Mouse (Mus musculus) spleen, embryonic (tissue): ENCODE measurements around the gene Plekhj1.
"Not testable (repeated sequence)": the region's sequence is repeated elsewhere in the genome, so short reads cannot be mapped to it uniquely, and the experiment has no call there.

Source experiments
- CTCF ChIA-PET: fragments of 350-600 bp; sonication (Branson Sonifier 250); formaldehyde crosslinking; loops from one replicate; lab custom pipeline; 2022; lab: Charles Lee

Gene Plekhj1

DNA sequence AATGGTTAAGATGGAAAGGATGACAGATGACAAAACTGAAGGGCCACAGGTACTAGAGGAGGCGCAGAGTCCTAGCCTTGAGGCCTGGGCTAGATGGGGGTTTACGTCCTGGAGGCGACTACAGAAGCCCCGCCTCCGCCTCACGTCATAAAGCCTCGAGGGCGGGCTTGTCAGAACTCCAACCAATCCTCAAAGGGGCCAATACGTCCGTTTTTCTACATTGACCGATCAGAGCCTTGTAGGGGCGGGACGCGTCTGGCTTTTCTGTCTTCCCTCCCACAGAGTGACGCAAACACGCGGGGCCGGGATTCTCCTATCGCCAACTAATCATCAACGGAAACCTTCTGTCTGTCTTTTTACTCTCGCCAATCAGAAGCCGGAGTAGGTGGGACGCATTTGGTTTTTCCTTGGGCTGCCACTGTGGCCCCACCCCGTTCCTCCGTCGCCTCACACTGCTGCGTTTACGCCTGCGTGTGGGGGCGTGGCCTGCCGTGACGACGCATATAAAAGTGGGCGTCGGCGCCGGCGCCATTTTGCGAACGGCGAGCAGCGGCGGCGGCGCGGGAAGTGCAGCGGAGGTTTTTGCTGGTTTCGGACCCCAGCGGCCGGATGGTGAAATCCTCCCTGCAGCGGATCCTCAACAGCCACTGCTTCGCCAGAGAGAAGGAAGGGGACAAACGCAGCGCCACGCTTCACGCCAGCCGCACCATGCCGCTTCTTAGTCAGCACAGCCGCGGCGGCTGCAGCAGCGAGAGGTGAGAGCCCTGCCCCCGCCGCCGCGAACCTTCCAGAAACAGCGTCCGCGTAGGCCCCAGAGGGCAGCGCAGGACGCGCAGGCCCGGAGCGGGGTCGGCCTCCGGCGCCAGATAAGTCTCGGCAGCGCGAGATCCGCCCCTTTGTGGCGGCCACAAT lies 28.0 kb upstream of the Plekhj1 start, which contains the start of gene Oaz1:
Gene Oaz1 (plus strand): TSS at position 506 of the 912 bp plus-strand sequence.
- CTCF ChIA-PET = interaction anchor here (1.0 kb wide), 1 partner anchor 66 kb away, joined by 7 read pairs; no protein-coding TSS in a partner anchor

GRCm38 (mm10) chr10:80824827-80825226 lies 26.4 kb upstream of the Plekhj1 start:
- CTCF ChIA-PET = no interaction called here

- CTCF ChIA-PET = no interaction called here
Observed at GRCm38 (mm10) chr10:80823847-80824643, 25.6 kb upstream of the Plekhj1 start.

GRCm38 (mm10) chr10:80823316-80823715 lies 24.9 kb upstream of the Plekhj1 start:
- CTCF ChIA-PET = interaction anchor here (0.7 kb wide), 2 partner anchors 159 to 191 kb away, joined by 3 to 5 read pairs; no protein-coding TSS in a partner anchor

GRCm38 (mm10) chr10:80822528-80822927 lies 24.1 kb upstream of the Plekhj1 start:
- CTCF ChIA-PET = interaction anchor here (0.7 kb wide), 2 partner anchors 158 to 192 kb away, joined by 3 to 5 read pairs; no protein-coding TSS in a partner anchor

- CTCF ChIA-PET = interaction anchor here (1.1 kb wide), 1 partner anchor 53 kb away, joined by 3 read pairs; no protein-coding TSS in a partner anchor
Observed at GRCm38 (mm10) chr10:80821991-80822390, 23.6 kb upstream of the Plekhj1 start.

GRCm38 (mm10) chr10:80819406-80819805 lies 21.0 kb upstream of the Plekhj1 start:
- CTCF ChIA-PET = no interaction called here

- CTCF ChIA-PET = no interaction called here
Observed at GRCm38 (mm10) chr10:80818599-80819281, 20.3 kb upstream of the Plekhj1 start.

- CTCF ChIA-PET = not testable (repeated sequence)
Observed at GRCm38 (mm10) chr10:80817955-80818354, 19.5 kb upstream of the Plekhj1 start.

- CTCF ChIA-PET = interaction anchor here (0.6 kb wide), 1 partner anchor 250 kb away, joined by 4 read pairs; no protein-coding TSS in a partner anchor
Observed at GRCm38 (mm10) chr10:80817164-80817563, 18.7 kb upstream of the Plekhj1 start.

GRCm38 (mm10) chr10:80816303-80816702 lies 17.9 kb upstream of the Plekhj1 start:
- CTCF ChIA-PET = interaction anchor here (0.7 kb wide), 1 partner anchor 244 kb away, joined by 5 read pairs; no protein-coding TSS in a partner anchor

DNA sequence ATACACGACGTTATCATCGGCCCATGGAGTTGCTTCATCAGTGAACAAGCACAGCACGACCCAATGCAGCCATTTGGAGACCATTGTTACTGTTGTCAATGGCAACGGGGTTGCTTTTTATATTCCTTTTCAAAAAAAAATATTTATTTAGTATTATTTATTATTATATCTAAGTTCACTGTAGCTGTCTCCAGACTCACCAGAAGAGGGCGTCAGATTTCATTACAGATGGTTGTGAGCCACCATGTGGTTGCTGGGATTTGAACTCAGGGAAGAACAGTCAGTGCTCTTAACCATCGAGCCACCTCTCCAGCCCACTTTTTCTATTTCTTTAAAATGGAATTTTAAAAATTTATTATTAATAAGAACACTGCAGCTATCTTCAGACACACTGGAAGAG lies 16.4 kb upstream of the Plekhj1 start:
- CTCF ChIA-PET = interaction anchor here (0.6 kb wide), 2 partner anchors 47 to 1018 kb away, joined by 3 read pairs; no protein-coding TSS in a partner anchor

DNA sequence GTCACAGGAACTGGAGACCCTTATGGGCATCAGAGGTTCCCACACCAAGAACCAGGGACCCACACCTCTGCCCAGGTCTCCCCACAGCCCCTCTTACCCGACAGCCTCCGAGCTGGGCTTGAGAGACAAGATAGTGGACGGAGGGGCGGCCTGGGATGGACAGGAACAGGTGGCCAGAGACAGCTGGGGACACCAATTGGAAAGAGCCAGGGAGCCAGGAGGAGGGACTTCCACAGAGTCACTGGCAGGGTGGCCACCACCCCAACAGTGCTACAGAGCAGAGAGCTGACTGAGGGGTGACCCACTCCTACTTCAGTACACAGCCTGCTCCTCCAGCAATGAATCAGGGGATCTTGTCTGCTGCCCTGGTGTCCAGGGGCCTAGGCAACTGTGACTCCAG lies 14.9 kb upstream of the Plekhj1 start, which contains the start of gene Jsrp1:
Gene Jsrp1 (minus strand): TSS at position 133 of the 400 bp plus-strand sequence.
- CTCF ChIA-PET = interaction anchor here (0.6 kb wide), 1 partner anchor 475 kb away, joined by 3 read pairs; no protein-coding TSS in a partner anchor

DNA sequence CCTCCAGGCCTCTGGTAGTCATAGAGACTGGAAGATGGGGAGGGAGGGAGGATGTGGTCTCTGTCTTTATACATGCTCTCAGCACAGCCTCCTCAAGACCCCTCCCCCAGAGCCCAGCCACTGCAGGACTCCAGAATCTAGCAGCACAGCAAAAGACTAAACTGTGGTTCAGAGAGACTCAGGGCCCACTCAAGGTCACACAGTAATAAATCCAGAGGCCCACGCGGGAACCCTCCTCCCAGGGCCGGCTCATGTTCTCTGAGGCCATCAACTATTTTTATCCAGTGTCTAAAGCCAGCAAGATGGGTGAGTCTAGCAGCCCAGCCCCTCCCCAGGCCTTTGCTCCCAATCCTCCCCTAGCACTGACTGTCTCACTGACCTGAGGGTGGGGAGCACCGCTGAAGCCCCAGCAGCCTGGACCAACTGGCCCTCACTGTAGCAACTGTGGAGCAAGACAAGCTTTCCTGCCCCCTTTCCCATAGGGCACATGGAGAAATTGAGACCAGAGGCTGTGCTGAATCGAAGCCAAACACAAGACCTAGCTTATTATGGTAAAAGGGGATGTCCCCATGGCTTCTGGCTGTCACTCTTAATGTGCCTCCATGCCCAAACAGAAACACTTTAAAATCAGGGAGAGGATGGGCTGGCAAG lies 14.1 kb upstream of the Plekhj1 start:
- CTCF ChIA-PET = no interaction called here

DNA sequence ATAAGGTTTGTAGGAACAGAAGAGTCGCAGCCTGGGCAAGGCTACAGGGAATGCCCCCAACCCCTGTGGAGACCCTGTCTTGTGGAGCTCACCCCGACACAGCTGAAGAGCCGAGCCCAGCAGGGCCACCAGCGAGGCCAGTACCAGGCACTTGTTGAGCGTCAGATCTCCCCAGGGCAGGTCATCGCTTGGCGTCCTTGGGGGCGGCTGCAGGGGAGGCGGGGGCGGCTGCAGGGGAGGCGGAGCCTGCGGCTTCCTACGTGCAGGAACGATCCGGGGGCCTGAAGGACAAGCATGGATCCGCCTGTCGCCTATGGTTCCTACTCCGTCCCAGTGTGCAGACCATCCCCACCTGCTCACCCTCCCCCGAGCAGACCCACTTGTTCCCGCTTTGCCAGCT lies 11.7 kb upstream of the Plekhj1 start:
- CTCF ChIA-PET = interaction anchor here (0.6 kb wide), 1 partner anchor 358 kb away, joined by 3 read pairs; no protein-coding TSS in a partner anchor

- CTCF ChIA-PET = interaction anchor here (0.6 to 0.7 kb wide), 2 partner anchors 359 to 458 kb away, joined by 3 read pairs; no protein-coding TSS in a partner anchor
Observed at GRCm38 (mm10) chr10:80808985-80809632, 10.7 kb upstream of the Plekhj1 start.

DNA sequence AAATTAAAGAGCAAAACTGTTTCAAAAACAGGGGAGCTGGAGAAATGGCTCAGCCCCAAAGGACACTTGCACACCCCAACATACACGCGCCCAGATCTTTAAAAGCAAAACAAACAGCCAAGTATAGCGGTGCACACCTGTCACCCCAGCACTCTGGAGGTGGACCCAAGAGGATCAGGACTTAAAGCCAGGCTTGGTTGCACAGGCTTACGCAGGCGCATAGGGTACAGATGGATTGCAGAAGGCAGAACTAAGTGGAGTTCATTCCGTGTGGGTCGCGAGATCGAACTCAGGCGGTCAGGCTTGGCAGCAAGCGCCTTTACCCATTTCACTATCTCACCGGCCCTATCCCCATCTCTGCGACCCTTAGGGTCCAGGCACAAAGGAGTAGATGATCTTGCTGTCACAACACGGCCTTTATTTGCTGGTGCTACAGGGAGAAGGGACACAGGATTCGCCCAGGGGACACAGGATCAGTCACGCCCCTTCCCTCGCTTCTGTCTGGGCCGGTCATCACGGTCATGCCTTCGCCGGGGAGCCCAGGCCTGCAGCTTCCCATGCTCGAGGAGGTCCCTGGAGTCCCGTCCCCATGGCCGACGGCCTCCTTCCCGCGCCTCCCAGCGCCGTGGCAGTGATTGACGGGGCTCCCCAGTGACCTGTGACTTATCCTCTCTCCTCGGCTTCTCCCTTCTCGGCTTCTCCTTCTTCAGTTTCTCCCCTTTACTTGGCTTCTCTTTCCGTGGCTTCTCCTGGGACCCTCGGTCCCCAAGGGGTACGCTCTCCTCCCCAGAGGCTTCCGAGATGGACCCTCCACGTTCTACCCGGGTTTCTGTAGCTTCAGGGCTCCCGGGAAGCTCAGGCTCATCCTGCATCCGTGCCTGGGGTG lies 9.9 kb upstream of the Plekhj1 start:
- CTCF ChIA-PET = interaction anchor here (1.4 kb wide), 1 partner anchor 16 kb away, joined by 3 read pairs; no protein-coding TSS in a partner anchor

GRCm38 (mm10) chr10:80807057-80807627 lies 8.7 kb upstream of the Plekhj1 start:
- CTCF ChIA-PET = interaction anchor here (0.5 to 1.4 kb wide), 2 partner anchors 14 to 124 kb away, joined by 3 read pairs; no protein-coding TSS in a partner anchor
